Mouse (Mus musculus) lung, postnatal 10 days (tissue): ENCODE results near the gene Fcrl6.

ENCODE experiments used
- DNase-seq: peaks from one replicate; pipeline ENCODE4 v3.0.0; 2021

Fcrl6 gene

DNA sequence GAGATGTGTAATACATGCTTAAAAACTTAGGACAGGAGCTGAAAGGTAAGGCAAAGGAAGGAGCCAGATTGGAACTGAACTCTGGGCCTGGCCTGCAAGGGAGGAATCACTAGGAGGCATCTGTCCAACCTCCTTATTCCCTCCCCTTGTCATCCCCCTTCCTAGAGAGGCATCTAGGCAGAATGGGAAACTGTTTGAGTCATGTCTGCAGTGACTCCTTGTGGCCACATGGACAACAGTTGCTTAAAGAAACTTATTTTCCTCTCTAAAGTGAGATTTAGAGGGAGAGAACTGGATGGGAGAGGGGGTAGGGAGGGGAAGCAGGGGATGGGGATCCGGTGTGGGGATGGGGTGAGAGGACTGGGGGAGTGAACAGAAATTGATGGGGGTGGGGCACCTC is 10.4 kb upstream of the Fcrl6 start:
- DNase-seq, result peak; percentile 41

DNA sequence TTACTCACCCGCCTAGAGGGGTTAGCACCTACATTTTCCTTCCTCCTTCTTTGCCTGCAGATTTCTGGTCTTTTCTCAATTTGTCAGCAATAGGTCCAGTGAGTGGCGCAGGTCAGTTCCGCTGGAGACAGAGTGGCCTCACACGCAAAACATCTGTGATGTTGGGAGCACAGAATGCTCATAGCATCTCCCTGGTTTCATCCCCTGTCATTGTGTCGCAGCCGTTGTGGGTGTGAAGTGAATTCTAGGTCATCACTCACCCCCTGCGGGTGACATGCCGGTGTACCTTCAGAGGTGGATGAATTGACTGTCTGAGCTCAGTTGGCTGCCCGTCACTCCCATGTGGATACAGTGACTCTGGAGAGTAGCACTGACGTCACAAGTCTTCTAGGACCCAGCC is 9.0 kb upstream of the Fcrl6 start:
- no peak for DNase-seq

DNA sequence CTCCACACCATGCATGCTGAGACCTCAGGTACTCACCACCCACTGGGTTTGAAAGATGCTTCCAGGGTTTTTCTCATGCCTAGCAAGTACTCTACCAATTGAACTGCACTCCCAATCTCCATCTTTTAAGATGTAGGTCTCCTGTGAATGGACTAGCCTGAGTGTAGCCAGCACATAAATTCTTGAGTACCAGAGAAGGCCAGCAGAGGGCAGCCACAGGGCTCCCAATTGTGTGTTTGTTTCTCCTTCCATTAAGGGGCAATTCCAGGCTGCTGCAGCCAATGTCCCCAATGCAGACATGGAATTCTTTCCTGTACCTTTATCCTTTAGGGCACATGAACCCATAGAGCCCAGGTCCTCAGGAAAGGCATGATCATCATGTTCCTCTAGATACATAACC is 7.9 kb downstream of the Fcrl6 start:
- peak; percentile 66 for DNase-seq

DNA sequence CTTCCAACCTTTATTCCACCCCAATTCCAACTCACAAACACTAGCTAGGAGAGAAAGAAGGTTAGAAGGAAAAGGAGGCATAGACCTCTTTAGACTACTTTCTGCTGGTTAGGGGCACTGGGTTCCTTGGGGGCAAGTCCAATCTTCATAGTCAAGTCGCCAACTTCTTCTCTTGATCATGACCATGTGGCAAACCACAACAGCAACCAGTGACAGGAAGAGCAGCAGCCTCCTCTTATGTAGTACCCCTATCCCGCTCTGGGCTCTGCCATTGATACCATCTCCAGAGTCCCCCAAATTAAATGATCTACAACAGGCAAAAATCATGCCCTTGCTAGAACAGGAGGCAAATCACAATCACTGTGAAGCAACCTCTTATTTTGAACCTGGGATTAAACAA is 8.4 kb downstream of the Fcrl6 start:
- DNase-seq, result no peak

DNA sequence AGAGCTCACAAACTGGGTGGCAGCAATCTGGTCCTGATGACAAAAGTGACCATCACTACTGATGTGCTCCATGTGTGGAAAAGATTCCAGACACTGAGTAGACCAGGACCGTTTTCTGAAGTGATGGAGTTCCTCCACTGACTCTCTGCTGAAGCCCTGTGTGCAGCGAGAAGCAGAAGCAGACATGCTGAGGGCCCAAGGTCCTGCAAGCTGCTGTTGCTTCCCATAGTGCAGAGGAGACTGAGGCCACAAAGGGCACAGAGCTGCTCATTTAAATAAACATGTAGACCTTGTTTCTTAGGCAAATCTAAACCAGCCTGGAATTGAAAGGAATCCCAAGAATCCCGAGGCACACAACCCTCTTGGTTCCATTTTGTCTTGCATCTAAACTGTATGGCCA is 9.0 kb downstream of the Fcrl6 start:
- DNase-seq, result no peak

DNA sequence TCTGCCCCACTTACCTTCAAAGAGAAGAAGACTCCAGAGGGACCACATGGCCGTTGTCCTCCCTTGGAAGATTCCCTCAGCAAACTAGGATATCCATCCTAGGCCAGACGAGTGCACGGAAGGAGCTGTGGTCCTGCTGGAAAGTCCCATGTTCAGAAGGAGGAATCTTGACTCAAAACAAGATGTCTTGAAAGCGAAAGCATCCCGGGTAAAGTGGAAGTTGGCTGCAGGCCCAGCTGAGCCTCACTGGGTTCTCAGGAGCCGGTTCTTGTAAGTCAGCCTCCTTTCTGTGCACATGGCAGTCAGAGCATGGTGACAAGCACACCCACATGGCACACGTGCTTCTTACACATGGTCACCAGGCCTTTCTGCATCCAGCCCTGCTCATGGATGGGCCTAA is 12.0 kb downstream of the Fcrl6 start, which contains the start of gene Slamf8:
Gene Slamf8 (minus strand): TSS at position 184 of the 400 bp plus-strand sequence.
- peak; percentile 38 for DNase-seq

DNA sequence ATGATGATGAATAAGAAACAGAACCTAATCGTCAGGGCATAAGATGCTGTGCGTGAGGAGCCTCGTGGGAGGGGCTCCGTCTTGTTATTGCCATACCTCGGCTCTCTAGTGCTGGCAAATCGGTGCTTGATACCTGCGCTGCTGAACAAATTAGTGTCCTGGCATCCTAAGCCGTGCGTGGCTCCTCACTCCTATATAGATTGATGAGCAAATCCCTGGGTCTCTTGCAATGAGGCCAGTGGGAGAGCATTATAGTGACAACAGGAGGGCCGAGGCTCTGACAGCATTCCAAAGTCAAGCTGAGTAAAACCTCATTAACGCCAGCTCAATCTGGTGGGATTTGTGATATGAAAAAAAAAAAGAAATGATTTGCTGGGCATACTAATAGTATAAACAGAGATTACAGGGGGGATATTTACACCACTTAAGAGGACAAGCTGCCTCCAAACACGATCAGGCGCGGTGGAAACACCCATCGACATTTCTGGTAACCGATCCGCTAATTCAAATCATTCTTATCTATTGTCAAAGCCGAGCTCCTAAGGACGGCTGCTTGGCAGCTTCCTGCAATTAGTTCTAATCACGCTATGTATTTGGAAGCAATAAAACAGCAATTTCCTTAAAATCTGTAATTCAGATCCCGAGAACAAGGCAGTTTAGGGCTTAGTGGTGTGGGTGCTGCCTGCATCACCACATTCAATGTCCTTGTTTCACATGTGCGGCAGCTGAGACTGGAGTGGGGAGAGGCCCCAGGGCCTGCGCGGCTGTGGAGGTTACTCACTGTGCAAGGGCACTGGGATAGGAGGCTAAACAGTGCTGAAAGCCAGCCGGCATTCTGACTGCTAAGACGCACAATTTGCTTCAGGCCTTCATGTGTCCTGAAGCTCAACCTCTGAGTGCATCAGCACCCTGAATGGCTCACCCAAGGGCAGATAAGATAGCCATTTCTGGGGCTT is 16.5 kb downstream of the Fcrl6 start:
- no peak for DNase-seq

DNA sequence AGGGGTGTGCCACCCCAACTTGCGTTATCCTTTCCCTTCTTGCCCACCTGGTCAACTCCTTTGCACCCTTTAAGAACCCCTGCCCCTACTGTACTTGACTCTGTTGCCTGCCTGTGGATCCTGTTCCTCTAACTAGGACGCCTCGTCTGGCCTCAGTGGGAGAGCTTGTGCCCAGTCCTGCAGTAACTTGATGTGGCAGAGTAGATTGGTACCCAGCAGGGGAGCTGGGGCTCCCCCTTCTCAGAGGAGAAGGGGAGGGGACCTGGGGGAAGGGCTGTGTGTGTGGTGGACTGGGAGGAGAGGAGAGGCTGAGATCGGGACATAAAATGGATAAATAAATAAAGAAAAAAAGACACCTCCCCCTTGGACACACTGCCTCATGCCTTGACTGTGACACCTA is 17.3 kb downstream of the Fcrl6 start:
- DNase-seq, result no peak

DNA sequence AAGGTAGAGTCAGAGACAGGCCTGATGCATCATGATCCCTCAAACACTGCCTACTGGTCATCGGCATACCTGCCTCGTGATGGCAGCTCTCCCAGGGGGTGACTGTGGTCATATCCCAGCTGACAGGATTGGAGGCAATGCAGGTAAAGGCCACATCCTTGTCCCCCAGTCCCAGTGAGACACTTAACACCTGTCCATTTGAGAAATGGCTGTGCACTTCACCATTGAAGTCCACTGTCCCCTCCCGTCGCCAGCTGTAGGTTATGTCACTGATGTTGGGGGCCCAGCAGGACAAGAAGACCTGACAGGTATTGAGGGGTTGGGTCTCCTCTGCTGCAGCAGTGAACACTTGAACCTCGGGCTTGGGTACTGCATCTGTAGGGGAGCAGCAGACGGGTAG is 18.1 kb downstream of the Fcrl6 start:
- no peak for DNase-seq

DNA sequence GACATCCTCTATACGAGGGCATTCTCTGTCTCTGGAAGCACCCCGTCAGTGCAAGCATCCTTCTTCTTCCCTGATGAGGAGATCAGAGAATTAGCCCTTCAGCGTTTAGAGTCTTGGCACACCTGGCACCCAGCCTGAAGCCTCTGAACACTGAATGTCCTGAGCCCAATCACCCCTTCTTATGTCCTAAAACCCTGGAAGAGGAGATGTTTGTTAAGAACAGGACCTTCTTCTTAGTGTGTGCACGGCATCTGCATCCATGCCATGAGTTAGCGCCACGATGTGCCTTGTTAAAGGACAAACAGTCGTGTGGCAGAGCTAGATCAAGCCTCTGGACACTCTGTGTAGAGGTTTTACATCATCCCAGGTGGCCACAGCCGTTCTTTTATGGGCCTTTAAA is 19.9 kb downstream of the Fcrl6 start:
- no peak for DNase-seq

DNA sequence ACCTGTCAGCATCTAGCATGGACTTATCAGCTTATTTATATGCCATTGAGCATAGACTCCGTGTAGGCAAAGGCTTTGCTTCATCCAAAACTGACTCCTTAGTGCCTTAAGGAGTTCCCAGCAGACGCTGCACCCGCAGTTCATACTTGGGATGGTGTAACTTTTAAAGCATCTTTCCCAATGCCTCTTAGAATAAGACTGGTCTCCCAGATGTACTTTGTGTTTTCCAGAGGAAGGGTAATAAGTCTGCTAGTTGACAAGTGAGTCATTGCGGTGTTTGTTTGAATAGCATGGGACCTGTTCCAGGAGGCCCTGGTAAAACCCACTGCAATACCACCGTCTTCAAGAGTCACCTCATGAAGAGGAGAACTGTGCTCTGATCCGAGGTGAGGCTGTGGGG is 22.2 kb downstream of the Fcrl6 start:
- DNase-seq, result no peak

DNA sequence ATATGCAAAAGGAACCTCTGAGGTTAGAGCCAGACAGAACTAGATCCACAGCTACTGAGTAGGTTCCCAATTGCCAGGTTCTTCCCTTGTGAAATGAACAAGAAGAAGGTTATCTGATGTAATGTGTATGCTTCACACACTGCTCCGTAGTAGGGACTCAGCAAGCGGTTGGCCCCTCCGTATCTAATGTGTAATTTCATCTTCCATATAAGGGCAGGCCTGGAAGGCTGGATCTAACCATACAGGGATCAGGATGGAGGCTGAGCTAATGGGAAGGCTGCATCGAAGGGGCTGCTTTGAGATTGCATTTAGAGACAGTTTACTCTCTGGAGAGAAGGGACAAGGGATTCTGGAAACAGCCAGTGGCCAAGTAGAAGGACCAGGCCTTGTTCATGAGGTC is 34.6 kb downstream of the Fcrl6 start:
- no peak for DNase-seq

DNA sequence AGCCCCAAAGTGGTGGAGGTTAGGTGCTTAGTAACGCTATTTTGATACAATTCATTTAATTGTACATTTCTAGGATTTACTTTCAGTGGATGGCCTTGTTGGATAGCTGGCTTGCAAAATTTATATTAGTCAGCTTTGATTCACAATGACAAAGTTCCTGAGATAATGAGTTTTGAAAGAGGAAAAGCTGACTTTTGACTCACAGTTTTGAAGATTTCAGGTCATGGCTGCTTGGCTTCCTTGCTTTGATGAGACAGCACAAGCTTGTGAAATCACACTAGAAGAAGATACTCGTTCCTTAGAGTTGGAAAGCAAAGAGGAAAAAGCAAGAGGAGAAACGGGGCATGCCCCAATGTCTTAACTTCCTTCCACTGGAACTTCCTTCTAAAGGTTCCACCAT is 36.2 kb downstream of the Fcrl6 start:
- no peak for DNase-seq

DNA sequence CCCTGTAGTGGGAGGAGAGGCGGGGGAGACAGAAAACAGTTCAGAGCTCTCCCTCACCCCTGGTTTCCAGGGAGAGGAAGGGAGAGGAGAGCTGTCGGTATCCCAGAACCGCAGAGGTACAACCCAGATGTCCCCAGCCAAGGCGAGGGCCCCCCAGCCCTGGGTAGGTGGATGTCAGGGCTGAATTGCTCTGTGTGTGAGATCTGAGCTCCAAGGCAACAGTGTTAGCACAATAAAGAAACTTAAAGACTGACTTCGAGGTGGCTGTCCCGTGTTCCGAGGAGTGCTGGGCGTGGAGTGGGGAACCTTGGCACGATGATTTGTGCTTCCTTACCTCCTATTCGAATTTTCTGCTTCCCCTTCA is 38.9 kb downstream of the Fcrl6 start:
- no peak for DNase-seq

DNA sequence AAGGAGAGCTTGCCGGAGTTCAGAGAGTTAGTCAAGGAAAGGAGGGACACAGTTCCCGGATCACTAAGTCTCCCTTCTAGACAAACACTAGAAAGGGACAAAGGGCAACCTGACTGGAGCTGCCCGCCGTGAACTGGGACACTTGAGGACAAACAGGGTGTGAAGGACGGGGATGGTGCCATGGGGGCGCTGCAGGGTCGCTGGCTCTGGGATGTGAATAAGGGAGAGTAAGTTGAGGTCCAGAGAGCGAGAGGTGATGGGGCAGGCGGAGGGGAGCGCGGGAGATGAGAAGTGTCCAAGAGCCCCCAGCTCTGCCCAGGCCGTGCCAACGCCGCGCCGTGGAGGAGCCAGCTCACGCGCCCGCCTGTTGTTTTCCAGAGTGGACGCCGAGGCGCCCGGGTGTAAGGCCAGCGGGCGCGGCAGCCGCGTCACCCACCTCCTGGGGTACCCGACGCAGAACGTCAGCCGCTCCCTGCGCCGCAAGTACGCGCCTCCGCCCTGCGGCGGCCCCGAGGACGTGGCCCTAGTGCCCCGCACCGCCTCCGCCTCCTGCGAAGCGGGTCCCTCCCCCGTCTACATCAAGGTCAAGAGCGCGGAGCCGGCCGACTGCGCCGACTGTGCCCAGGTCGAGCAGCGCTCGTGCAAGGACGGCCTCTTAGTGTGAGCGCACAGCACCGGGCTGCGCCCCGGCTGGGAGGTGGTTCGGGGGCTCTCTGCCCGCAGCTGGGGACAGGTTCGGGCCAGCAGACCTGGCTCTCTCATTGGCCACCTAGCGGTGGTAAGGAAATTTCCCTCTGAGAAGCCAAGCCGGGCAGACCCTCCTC is 39.5 kb downstream of the Fcrl6 start:
- DNase-seq, result peak; percentile 79

DNA sequence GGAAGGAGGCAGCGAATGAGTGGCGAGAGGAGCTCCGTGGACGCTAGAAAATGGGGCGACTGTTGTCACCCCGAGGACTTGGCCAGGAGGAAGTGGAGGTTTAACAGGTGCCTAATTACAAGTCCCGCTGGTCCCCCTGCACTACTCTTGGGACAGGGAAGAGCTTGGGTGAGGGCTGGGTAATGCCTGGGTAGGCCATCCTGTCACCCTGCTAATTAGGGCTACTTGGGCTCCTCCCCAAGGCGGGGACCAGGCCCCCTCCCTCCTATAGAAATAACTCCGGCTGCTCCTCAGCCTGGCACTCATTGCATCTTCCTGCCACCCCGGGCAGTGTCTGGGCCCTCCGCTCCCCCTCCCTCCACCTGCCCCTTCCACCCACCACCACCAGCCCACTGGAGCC is 46.7 kb downstream of the Fcrl6 start, which contains the start of gene Vsig8:
Gene Vsig8 (plus strand): TSS at position 301 of the 400 bp plus-strand sequence.
- DNase-seq, result no peak

DNA sequence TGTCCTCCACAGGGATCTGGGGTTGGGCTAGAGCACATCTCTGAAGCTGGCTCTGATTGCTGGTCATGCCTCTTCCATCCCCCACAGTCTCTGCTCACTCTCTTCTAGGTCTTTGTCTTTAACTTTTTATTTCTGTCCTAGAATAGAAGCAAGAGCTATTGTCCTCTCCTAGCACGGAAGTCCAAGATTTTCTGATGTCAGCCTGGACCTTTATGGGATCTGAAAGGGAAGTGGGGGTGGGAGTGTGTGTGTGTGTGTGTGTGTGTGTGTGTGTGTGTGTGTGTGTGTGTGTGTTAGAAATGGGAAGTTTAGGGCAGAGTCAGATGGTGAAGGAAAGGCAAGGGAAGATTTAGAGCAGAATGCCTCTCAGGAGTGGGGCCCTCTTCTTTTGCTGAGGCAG is 49.7 kb downstream of the Fcrl6 start:
- peak; percentile 45 for DNase-seq

DNA sequence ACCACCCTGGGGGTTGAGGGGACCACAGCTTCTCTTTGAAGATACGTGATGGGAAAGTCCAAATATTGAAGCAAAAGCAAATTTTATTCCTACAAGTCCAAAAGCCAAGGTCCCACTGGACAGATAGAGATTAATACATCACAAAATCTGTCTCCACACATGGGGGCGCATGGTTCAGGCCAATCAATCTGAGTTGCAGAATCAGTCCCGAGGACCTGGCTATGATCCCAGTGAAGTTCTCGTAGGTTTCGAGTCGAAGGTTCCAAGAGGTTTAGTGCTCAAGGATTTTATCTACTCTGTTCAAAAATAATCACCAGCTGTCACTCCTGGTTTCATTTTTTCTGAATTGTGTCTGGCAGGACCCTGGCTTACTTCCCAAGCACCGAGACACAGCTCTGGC is 51.3 kb downstream of the Fcrl6 start:
- DNase-seq, result no peak

DNA sequence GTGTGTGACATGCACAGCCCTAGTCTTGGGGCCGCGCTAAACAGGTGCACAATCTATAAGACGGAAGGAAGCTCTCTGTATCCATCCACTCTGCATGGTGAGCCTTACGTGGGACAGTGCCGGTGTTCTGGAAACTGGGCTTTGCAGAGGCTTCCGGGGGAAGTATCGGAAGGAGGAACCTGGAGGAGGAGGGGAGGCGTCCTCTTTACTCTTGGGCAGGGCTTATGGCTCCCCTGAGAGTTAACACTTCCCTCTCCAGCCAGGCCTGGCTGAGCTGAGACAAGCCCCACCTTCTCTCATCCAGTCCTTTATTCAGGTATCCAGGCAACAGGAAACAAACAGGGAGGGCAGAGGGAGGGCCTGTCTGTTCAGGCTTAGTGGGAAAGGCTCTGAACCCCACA is 51.8 kb downstream of the Fcrl6 start:
- DNase-seq, result peak; percentile 76

DNA sequence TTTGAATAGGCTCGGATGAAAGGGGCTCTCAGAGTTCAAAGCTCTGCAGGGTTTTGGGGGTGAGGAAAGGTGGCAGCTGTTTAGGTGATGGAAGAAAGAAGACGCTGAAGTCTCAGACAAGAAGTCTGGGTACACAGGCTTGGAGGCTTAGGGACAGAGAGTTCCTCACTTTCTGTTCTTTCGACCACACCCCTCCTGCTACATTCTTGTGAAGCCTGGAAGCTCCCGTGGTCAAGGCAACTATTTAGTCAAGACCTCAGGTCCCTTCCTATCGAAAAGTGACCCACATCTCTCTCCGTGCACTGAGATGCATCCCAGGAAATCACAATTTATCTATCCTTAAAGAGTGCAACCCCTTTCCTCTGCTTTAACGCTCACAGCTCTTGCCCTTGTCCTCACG is 52.6 kb downstream of the Fcrl6 start:
- DNase-seq, result no peak

DNA sequence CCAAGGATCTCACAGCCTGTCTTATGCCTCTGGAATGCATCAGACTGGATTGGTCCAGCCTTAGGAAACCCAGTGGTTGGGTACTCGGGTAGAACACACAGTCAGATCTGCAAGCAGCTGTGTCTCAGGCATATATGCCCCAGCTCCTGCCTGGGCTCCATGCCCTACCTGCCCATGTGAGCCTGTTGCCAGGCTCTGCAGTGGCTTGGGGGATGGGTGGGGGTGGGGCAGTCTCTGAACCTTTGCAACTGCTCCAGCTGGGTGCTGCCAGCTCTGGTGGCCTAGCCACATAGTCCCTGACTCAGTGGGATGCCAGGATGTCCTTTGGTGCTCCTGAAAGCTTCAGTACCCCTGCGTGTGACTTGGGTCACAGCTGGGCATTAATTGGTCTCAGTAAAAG is 53.0 kb downstream of the Fcrl6 start:
- DNase-seq, result no peak

DNA sequence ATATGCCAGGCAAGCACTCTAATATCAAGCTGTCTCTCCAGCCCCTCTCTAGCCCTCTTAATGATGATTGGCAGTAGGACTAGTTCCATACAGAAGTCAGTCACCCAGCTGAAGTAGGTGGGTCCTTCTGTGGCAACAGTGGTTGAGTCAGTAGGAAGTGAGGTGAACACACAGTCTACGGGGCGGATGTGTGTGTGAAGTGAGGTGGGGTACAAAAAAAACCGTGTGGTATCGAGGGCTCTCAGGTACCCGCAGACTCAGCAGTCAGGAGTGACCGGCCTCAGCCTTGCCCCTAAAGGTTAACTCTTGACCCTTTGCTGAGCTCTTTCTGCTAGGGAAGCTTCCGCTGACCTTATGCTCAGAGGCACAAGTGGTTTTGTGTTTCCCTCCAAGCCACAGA is 53.9 kb downstream of the Fcrl6 start:
- no peak for DNase-seq
